Mouse (Mus musculus) left cerebral cortex, adult 6 months (tissue): ENCODE data around the gene Nono. TPM values are rescaled to one million over a fixed set of nuclear protein-coding genes. Genes with fewer than 3 reads are reported as not detected.

Source experiments
- long read RNA-seq, 2 experiments: library from polyadenylated mRNA; unstranded; transcript quantifications; one replicate each; pipeline ENCODE4 v2.0.0; 2019 to 2020
- polyA plus RNA-seq: library from polyadenylated mRNA; unstranded; fragments of <200 nt; fragmentation: Nextera tagmentation; gene quantifications from 2 replicates; pipeline ENCODE4 v1.2.3, GENCODE M21; 2021

Gene Nono
- 71.9 and 81.3 TPM in 2 replicates for polyA plus RNA-seq
- long read RNA-seq, experiment 1, transcript Nono-201 (12 exons, 2,562 nt), result major isoform, 402 of 480 reads
- long read RNA-seq, experiment 1, partial matches to known transcripts, result 24 of 480 reads
- long read RNA-seq, experiment 1, other reads (novel, unspliced or antisense), result 54 of 480 reads
- long read RNA-seq, experiment 2, transcript Nono-201 (12 exons, 2,562 nt), result major isoform, 86 of 119 reads
- long read RNA-seq, experiment 2, partial matches to known transcripts, result 23 of 119 reads
- long read RNA-seq, experiment 2, other reads (novel, unspliced or antisense), result 8 of 119 reads

GRCm38 (mm10) chrX:101429142-101429949 lies at the start of gene Nono:
Gene Nono (plus strand): TSS chrX:101429318.

GRCm38 (mm10) chrX:101420700-101421095 lies 8.4 kb upstream of the Nono start, which contains the start of gene Zmym3:
Gene Zmym3 (minus strand): TSS chrX:101420849.

GRCm38 (mm10) chrX:101448886-101449475 lies 19.9 kb downstream of the Nono start, which contains the start of gene Itgb1bp2:
Gene Itgb1bp2 (plus strand): TSS chrX:101449088.

Other genes with a start within 250 kb of the Nono start
- gene Snx12, start 206.8 kb upstream of the Nono start, polyA plus RNA-seq, result 33.6 and 36.7 TPM in 2 replicates
- gene Foxo4, start 174.8 kb upstream of the Nono start, polyA plus RNA-seq, result 0.30 and 0.69 TPM in 2 replicates
- gene Gm614, start 165.3 kb upstream of the Nono start, polyA plus RNA-seq, result not detected in 2 replicates
- gene Il2rg, start 161.1 kb upstream of the Nono start, polyA plus RNA-seq, result 1.4 and 1.5 TPM in 2 replicates
- not detected in 2 replicates for gene Gm20489, start 160.3 kb upstream of the Nono start, polyA plus RNA-seq
- gene Med12, start 155.3 kb upstream of the Nono start, polyA plus RNA-seq, result 2.8 and 3.1 TPM in 2 replicates
- gene Nlgn3, start 130.2 kb upstream of the Nono start, polyA plus RNA-seq, result 76.6 and 95.6 TPM in 2 replicates
- 20.8 and 25.4 TPM in 2 replicates for gene Gjb1, start 52.9 kb upstream of the Nono start, polyA plus RNA-seq
- gene Zmym3, start 8.5 kb upstream of the Nono start, polyA plus RNA-seq, result 18.6 and 26.8 TPM in 2 replicates
- not detected in 2 replicates for gene Itgb1bp2, start 19.8 kb downstream of the Nono start, polyA plus RNA-seq
- gene Taf1, start 103.4 kb downstream of the Nono start, polyA plus RNA-seq, result 5.4 and 7.1 TPM in 2 replicates
- gene Ogt, start 210.7 kb downstream of the Nono start, polyA plus RNA-seq, result 27.5 and 29.8 TPM in 2 replicates